Mouse (Mus musculus) c-Kit-negative CD71-positive TER-119-positive erythroid progenitor cells, embryonic 14.5 days (primary cell): ENCODE data around the gene Tdpoz1.
"Not testable (repeated sequence)": the region's sequence is repeated elsewhere in the genome, so short reads cannot be mapped to it uniquely, and the experiment has no call there.

ENCODE experiments used
- DNase-seq: peaks from one replicate; pipeline ENCODE4 v3.0.0-alpha.2; 2013; ENCODE audit warnings: low read depth, low spot score

The Tdpoz1 gene

GRCm38 (mm10) chr3:93676210-93676609 lies at the start of gene Tdpoz1:
TSS of gene Tdpoz1 (minus strand) at chr3:93676310.
- not testable (repeated sequence) for DNase-seq

- not testable (repeated sequence) for DNase-seq
Measured at GRCm38 (mm10) chr3:93708969-93709637, 33.0 kb upstream of the Tdpoz1 start.

DNA sequence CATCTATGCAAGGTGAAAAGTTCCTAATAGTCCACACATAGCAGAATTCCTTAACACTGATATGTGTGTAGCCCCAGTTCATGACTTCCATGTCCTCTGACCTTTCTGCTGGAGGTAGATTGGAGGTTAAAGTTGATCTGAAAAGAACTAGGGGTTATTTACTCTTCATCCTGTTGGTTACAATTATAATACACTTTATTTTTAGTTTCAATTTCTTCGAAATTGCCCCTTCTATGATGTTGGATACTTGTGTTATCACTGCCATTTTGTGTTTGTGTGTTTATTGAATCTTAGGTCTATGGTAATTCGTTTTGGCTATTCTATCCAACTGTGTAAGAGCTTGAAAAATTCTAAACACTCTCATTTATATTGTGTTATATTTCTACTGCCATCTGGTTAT lies 16.9 kb upstream of the Tdpoz1 start, which contains the start of gene Gm37596:
TSS of gene Gm37596 (minus strand) at position 101 of the 400 bp plus-strand sequence.
- not testable (repeated sequence) for DNase-seq

- DNase-seq: not testable (repeated sequence)
Measured at GRCm38 (mm10) chr3:93670805-93671503, 5.2 kb downstream of the Tdpoz1 start.

DNA sequence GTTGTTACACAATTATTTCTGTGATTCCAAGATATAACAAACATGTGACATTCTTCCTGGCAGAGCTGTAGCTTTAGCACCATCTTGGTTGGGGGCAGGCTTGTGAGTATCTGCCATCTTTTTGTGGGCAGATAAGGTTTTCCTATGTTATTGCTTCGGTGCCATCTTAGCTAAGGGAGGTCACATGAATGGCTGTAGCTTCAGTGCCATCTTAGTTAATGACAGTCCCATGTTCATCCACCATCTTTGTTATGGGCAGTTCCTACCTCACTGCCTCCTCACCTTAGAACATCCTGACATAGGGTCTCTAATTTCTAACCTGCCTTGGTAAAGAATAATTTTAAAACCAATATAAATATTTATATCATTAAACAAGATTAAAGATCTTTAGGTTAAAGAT lies 21.9 kb downstream of the Tdpoz1 start:
- no peak for DNase-seq

DNA sequence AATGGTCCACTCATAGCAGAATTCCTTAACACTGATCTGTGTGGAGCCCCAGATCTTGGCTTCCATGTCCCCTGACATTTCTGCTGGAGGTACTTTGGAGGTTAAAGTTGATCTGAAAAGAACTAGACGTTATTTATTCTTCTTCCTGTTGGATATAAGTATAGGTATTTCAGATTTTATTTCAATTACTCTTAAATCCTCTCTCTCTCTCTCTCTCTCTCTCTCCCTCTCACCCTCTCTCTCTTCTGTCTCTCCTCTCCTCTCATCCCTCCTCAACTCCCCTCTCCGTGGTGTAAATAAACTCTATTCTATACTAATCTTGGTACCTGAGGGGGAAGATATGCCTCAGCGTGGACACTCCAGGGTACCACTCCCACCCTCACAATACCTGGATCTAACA lies 23.5 kb downstream of the Tdpoz1 start, which contains the start of gene Tdpoz2:
TSS of gene Tdpoz2 (minus strand) at position 101 of the 400 bp plus-strand sequence.
- DNase-seq: no peak

GRCm38 (mm10) chr3:93630917-93631714 lies 45.0 kb downstream of the Tdpoz1 start:
- DNase-seq: not testable (repeated sequence)
